Mouse (Mus musculus) CD4-positive naive resting alpha-beta T cell, adult 76 days (primary cell): ENCODE data around the gene Defb41. TPM values are rescaled to one million over a fixed set of nuclear protein-coding genes. Genes with fewer than 3 reads are reported as not detected.

Experiments
- total RNA-seq: library from RNA; stranded (reverse); gene quantifications from one replicate; pipeline ENCODE4 v1.2.4, GENCODE M21; 2023

Gene Defb41
- not detected for total RNA-seq

DNA sequence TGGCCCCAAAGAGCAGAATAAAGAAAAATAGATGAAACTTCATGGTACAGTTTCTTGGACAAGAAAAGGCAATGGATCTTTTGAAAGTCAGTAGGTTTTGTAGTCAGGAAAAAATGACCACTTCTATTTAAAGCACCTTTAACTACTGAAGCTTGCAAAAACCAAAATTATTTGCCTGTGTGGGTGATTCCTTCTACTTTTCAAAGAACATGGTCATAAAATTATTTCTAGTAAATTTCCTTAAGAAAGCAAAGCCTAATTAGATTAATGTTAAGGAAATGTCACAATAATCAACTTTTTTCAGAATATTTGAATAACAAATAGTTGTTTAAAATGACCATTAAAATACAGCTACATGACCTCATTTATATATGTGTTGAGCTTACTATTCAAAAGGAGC is at the start of gene Defb41:
Gene Defb41, minus strand, starts transcription at position 101 of the 400 bp plus-strand sequence.

DNA sequence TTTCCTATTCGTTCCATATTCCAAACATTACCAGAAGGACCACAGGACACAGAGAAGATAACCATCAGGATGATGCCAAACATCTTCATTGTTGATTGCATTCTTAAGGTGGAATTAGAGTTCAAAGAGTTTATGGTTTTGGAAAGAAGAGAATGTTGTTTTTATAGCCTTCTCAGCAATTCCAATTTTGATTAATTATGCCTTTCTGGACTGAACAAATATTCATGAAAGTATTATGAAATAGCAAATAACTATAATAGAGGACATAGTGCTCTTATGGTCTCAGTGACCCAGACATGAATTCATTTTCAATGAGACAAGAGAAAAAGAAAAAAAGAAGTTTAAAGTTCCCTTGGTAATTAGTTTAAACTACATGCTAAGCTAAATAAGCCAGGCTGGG is 27.6 kb downstream of the Defb41 start, which contains the start of gene Defb18:
Gene Defb18, minus strand, starts transcription at position 101 of the 400 bp plus-strand sequence.

Other genes starting within 250 kb of the Defb41 start
- gene Crisp4, start 119.2 kb downstream of the Defb41 start, total RNA-seq, result not detected
- gene Defb18, start 27.7 kb downstream of the Defb41 start, total RNA-seq, result not detected